Mouse (Mus musculus): ENCODE measurements at regions not wholly inside any gene's neighbourhood (a gene's known extent, or its start where the extent isn't known, plus 50 kb on each side); places are given as distances from the start of the nearest gene placed in this dataset.

GRCm38 (mm10) chr1:145784370-145784769 is 710.2 kb upstream of the Brinp3 start:
- ATAC-seq (replicated peaks; ENCODE audit: poor library complexity, severe bottlenecking), result 0 out of 2 replicates have a peak, but pooled peaks have one; percentile 35

DNA sequence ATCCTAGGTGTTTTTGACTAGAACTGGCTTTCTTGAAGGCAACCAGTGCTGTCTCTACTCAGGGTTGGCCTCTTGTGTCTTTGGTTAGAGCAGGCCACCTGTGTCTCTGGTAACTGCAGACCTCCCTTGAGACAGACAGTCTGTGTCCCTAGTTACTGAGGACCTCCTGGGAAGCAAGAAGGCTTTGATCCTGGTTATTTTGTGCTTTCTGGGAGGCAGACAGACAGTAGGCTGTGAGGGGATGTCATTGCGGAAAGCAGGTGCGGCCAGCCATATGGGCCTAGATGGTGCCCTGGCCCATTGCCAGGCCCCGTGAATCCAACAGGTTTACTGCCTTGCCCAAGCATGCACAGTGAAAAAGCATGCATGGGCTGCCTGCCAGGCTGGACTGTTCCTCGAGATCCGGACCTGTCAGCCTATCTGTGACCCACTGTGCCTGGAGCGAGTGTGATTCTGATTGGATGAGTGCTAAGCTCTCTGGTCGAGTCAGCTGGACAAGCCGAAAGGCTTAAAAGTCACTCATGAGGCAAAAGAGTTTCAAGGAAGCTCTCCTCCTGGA is 688.1 kb upstream of the Brinp3 start:
- no peak for ATAC-seq (replicated peaks; ENCODE audit: poor library complexity, severe bottlenecking)

DNA sequence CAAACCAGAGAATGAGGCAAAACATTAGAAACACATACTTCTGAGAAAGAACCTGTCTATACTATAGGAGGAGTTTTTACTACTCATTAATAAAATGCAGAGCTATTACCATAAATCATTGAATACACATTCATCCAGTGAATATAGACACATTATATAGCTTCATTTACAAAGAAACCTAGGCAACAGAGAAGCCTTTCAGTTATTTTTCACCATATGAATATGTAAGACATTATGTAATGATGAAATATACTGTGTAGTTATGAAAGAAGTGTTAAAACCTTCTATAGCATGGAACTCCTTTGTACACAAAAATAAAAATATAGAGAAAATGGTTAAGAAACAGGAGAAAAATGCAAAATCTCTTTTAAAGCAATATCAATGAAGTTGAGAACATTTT is 647.5 kb upstream of the Brinp3 start:
- no peak for ATAC-seq (replicated peaks; ENCODE audit: poor library complexity, severe bottlenecking)

Measured in granulocyte monocyte progenitor cell, adult 5-6 weeks (primary cell).